Mouse (Mus musculus) heart, postnatal 0 days (tissue): ENCODE measurements at regions not wholly inside any gene's neighbourhood (a gene's known extent, or its start where the extent isn't known, plus 50 kb on each side); places are given as distances from the start of the nearest gene placed in this dataset.

Experiments used
- ATAC-seq: fragments of 200-750 bp; cut with Nextera tagmentation; 2 replicates; pipeline ENCODE4 v1.8.0; 2017; ENCODE audit warnings: low read depth, moderate number of reproducible peaks, moderate library complexity; ENCODE audit not compliant: insufficient read depth
- DNase-seq: peaks from one replicate; pipeline ENCODE4 v3.0.0-alpha.2; 2016; ENCODE audit warnings: low spot score
- H3K27ac ChIP-seq: fragments of 300-500 bp; sonication (generic); 2 replicates; pipeline ENCODE4 v1.5.1; 2014; ENCODE audit warnings: low read depth, mild to moderate bottlenecking
- H3K27me3 ChIP-seq: fragments of 300-500 bp; sonication (generic); 2 replicates; pipeline ENCODE4 v1.6.1; 2014; ENCODE audit warnings: low read length, mixed read lengths; ENCODE audit not compliant: control insufficient read depth, insufficient read depth
- H3K36me3 ChIP-seq: fragments of 300-500 bp; sonication (generic); replicated peaks from 2 replicates; pipeline ENCODE4 v1.6.1; 2014; ENCODE audit warnings: low read length, mixed read lengths; ENCODE audit not compliant: control insufficient read depth, insufficient read depth
- H3K4me1 ChIP-seq: fragments of 300-500 bp; sonication (generic); 2 replicates; pipeline ENCODE4 v1.6.1; 2014; ENCODE audit warnings: antibody characterized with exemption; ENCODE audit not compliant: control insufficient read depth, insufficient read depth
- H3K4me2 ChIP-seq: fragments of 300-500 bp; sonication (generic); 2 replicates; pipeline ENCODE4 v1.6.1; 2014; ENCODE audit warnings: low read depth, mild to moderate bottlenecking, low read length, moderate library complexity
- H3K4me3 ChIP-seq: fragments of 300-500 bp; sonication (generic); 2 replicates; pipeline ENCODE4 v1.5.1; 2014; ENCODE audit warnings: low read depth, low read length
- H3K9ac ChIP-seq: fragments of 300-500 bp; sonication (generic); replicated peaks from 2 replicates; pipeline ENCODE4 v1.6.1; 2014; ENCODE audit warnings: low read depth, low read length, mixed read lengths
- H3K9me3 ChIP-seq: fragments of 300-500 bp; sonication (generic); replicated peaks from 2 replicates; pipeline ENCODE4 v1.6.1; 2016; ENCODE audit warnings: low read length; ENCODE audit not compliant: control insufficient read depth
- CTCF ChIP-seq: IDR thresholded peaks from 2 replicates; pipeline ENCODE4 v1.5.1; 2016; ENCODE audit warnings: antibody characterized with exemption, control low read depth, low read depth
- EP300 ChIP-seq: IDR thresholded peaks from 2 replicates; pipeline ENCODE4 v1.6.1; 2016; ENCODE audit warnings: antibody characterized with exemption, low read depth
- WGBS: fragments of 180-500 bp; shearing (Covaris S2); extraction: QIAGEN DNeasy Blood & Tissue Kit; methylation state at CpG from one replicate; pipeline ENCODE4 v1.1.7; 2014; 5-methylcytosine and 5-hydroxymethylcytosine counted together

- H3K27ac ChIP-seq = no peak overlapping the region
- no peak overlapping the region for H3K4me2 ChIP-seq
- WGBS = 69% methylated on average over 5 of the region's 5 CpGs
- H3K27me3 ChIP-seq = no peaks in the 10 kb centered on the region
- H3K36me3 ChIP-seq = no peaks in the 10 kb centered on the region
- ATAC-seq (no peak), DNase-seq (no peak)
- H3K4me3 ChIP-seq = no peak overlapping the region
- H3K9ac ChIP-seq = no peak overlapping the region
- peaks cover 7% of the 10 kb centered on the region; the same call in 1 of the 2 replicates for H3K4me1 ChIP-seq
- H3K9me3 ChIP-seq = no peaks in the 10 kb centered on the region
- TF ChIP-seq CTCF (no peak), EP300 (no peak)
These were observed 56.3 kb upstream of the Arhgap5 start for GRCm38 (mm10) chr12:52447482-52447881.

GRCm38 (mm10) chr12:52448218-52448617 is 55.6 kb upstream of the Arhgap5 start:
- Histone ChIP-seq H3K27ac (no peak overlapping the region), H3K4me2 (no peak overlapping the region), H3K36me3 (no peaks in the 10 kb centered on the region), H3K9ac (no peak overlapping the region), H3K27me3 (no peaks in the 10 kb centered on the region), H3K4me1 (peaks cover 7% of the 10 kb centered on the region; the same call in 1 of the 2 replicates), H3K9me3 (no peaks in the 10 kb centered on the region), H3K4me3 (no peak overlapping the region)
- no peak for TF ChIP-seq CTCF
- TF ChIP-seq EP300 = no peak
- 19% methylated on average over 1 of the region's 1 CpGs for WGBS
- DNase-seq = peak; percentile 13
- no peak for ATAC-seq

GRCm38 (mm10) chr12:52453890-52454289 is 49.9 kb upstream of the Arhgap5 start:
- Histone ChIP-seq H3K4me2 (no peak overlapping the region), H3K9me3 (peaks cover 9% of the 10 kb centered on the region; the same call in 1 of the 2 replicates), H3K4me1 (no peaks in the 10 kb centered on the region), H3K27me3 (no peaks in the 10 kb centered on the region), H3K4me3 (no peak overlapping the region), H3K27ac (no peak overlapping the region), H3K36me3 (no peaks in the 10 kb centered on the region), H3K9ac (no peak overlapping the region)
- 79% methylated on average over 5 of the region's 5 CpGs for WGBS
- DNase-seq = no peak
- ATAC-seq = no peak
- TF ChIP-seq CTCF (no peak), EP300 (no peak)
